Mouse (Mus musculus): Measurements from ENCODE around the gene Gm21094. TPM values are rescaled to one million over a fixed set of nuclear protein-coding genes. Genes with fewer than 3 reads are reported as not detected.

The Gm21094 gene
- not detected for polyA plus RNA-seq (2017; shearing (Covaris generic))

GRCm38 (mm10) chrY:32620343-32620742, at the start of gene Gm21094:
Gm21094 (minus strand) TSS chrY:32620443.

